Mouse (Mus musculus) B cell, adult 2 months (primary cell): ENCODE results near the gene Tspan9.

ENCODE experiments used
- DNase-seq, 2 experiments: peaks; one replicate each; pipeline ENCODE4 v3.0.0; 2022

The Tspan9 gene

GRCm38 (mm10) chr6:128034317-128035249 lies 108.8 kb downstream of the Tspan9 start:
- DNase-seq: no peak

GRCm38 (mm10) chr6:128033868-128034250 lies 109.5 kb downstream of the Tspan9 start:
- DNase-seq: no peak

GRCm38 (mm10) chr6:128033172-128033867 lies 110.1 kb downstream of the Tspan9 start:
- no peak for DNase-seq

GRCm38 (mm10) chr6:128032252-128033171 lies 110.9 kb downstream of the Tspan9 start:
- DNase-seq: peak; percentile 49 to 57

- DNase-seq: no peak
Observed at GRCm38 (mm10) chr6:128031584-128031983, 111.8 kb downstream of the Tspan9 start.

- DNase-seq: no peak
Observed at GRCm38 (mm10) chr6:128031096-128031495, 112.3 kb downstream of the Tspan9 start.

GRCm38 (mm10) chr6:128030475-128030874 lies 112.9 kb downstream of the Tspan9 start:
- DNase-seq: no peak

GRCm38 (mm10) chr6:128029517-128030348 lies 113.7 kb downstream of the Tspan9 start:
- DNase-seq: no peak

- no peak for DNase-seq
Observed at GRCm38 (mm10) chr6:128028116-128028940, 115.1 kb downstream of the Tspan9 start.

GRCm38 (mm10) chr6:128025997-128026396 lies 117.4 kb downstream of the Tspan9 start:
- DNase-seq: no peak

GRCm38 (mm10) chr6:128025581-128025980 lies 117.8 kb downstream of the Tspan9 start:
- DNase-seq: no peak

- DNase-seq: no peak
Observed at GRCm38 (mm10) chr6:128022207-128022606, 121.2 kb downstream of the Tspan9 start.

- DNase-seq: no peak
Observed at GRCm38 (mm10) chr6:128021931-128022202, 121.5 kb downstream of the Tspan9 start.

GRCm38 (mm10) chr6:128021106-128021930 lies 122.1 kb downstream of the Tspan9 start:
- no peak for DNase-seq

GRCm38 (mm10) chr6:128020521-128021057 lies 122.8 kb downstream of the Tspan9 start:
- no peak for DNase-seq

GRCm38 (mm10) chr6:128020053-128020452 lies 123.3 kb downstream of the Tspan9 start:
- no peak for DNase-seq

- DNase-seq: no peak
Observed at GRCm38 (mm10) chr6:128019119-128019518, 124.3 kb downstream of the Tspan9 start.

GRCm38 (mm10) chr6:128015304-128015703 lies 128.1 kb downstream of the Tspan9 start:
- DNase-seq: no peak

GRCm38 (mm10) chr6:128011781-128012180 lies 131.6 kb downstream of the Tspan9 start:
- DNase-seq: no peak

- no peak for DNase-seq
Observed at GRCm38 (mm10) chr6:128011071-128011477, 132.3 kb downstream of the Tspan9 start.
